Mouse (Mus musculus): ENCODE measurements around the gene Ranbp9.

Gene Ranbp9

GRCm38 (mm10) chr13:43480957-43481858 is at the start of gene Ranbp9:
Ranbp9 (minus strand) TSS chr13:43481282.
- peak; percentile 88 for DNase-seq (ENCODE audit: low read depth, low spot score)

DNA sequence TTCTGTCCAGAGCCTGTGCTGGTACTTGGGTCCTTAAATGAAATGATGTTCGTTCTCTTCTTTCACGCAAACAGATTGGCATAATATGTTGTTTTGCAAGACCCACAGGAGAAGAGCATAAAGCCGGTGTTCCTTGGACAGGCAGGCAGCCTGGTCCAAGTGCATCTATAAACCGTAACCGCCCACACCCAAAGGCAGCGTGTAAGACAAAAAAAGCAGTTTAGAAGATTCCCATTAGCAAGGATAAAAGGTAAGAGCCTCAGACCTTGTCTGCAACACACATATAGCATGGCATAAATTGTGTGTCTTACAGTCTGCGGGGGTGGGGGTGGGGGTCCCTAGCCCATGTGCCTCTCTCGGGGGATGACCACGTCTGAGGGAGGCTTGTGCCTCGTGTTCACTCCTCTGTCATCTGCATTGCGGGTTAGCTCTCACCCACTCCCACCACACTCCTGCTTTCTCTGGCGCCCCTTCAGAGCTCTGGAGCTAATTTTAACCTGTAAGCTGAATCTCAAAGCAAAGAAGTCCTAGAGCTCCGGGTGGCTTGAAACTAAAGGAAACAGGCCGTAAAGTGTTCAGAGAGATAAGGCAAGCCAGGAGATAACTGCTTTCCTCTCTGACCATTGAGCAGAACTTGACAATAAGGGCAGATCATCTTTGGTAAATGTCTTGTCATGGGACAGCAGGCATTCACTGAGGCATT is 49.2 kb upstream of the Ranbp9 start:
- DNase-seq (ENCODE audit: low read depth, low spot score), result peak; percentile 84

- DNase-seq (ENCODE audit: low read depth, low spot score), result no peak
Measured at GRCm38 (mm10) chr13:43526289-43526688, 45.2 kb upstream of the Ranbp9 start.

GRCm38 (mm10) chr13:43525363-43526134 is 44.5 kb upstream of the Ranbp9 start:
- peak; percentile 92 for DNase-seq (ENCODE audit: low read depth, low spot score)

GRCm38 (mm10) chr13:43524491-43525362 is 43.6 kb upstream of the Ranbp9 start:
- DNase-seq (ENCODE audit: low read depth, low spot score), result peak; percentile 77

GRCm38 (mm10) chr13:43523906-43524480 is 42.9 kb upstream of the Ranbp9 start:
- no peak for DNase-seq (ENCODE audit: low read depth, low spot score)

DNA sequence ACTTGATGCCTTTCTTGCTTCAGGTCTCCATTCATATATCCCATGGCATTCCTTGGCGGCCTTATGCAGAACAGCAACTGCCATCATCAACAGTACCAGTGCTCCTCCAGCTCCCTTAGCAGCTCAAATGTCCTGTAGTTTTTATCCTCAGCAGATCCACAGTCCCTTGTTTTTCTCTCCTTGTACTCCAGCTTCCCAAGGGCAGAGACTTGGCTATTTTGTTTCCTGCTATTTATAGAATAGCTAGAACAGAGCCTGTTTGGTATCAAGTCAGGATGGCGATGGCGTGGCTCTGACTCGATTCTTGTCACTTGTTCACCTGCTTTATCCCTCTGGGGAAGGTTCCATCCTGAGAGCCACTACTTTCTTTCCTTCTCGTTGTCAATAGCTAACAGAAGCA is 40.9 kb upstream of the Ranbp9 start:
- DNase-seq (ENCODE audit: low read depth, low spot score), result no peak

DNA sequence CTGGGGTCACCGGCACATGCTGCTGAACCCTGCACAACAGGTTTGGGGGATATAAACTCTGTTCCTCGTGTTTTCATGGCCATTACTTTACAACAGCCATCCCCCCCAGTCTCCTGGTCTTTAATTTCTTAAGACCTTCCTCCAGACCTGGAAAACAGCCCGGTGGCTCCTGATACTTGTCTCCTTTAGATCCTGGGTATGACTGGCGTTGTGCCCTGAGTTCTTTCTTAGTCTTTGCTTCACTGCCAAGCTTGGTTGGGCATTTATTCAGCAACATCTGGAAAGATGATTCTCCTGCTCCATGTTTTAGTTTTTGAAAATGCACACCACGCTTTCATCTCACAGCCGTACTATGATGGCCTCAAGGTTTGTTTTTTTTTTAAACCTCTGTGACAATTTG is 38.2 kb upstream of the Ranbp9 start:
- DNase-seq (ENCODE audit: low read depth, low spot score), result peak; percentile 40

GRCm38 (mm10) chr13:43517371-43517770 is 36.3 kb upstream of the Ranbp9 start:
- DNase-seq (ENCODE audit: low read depth, low spot score), result peak; percentile 72

GRCm38 (mm10) chr13:43516931-43517330 is 35.8 kb upstream of the Ranbp9 start:
- DNase-seq (ENCODE audit: low read depth, low spot score), result peak; percentile 41

- peak; percentile 82 for DNase-seq (ENCODE audit: low read depth, low spot score)
Measured at GRCm38 (mm10) chr13:43516119-43516518, 35.0 kb upstream of the Ranbp9 start.

DNA sequence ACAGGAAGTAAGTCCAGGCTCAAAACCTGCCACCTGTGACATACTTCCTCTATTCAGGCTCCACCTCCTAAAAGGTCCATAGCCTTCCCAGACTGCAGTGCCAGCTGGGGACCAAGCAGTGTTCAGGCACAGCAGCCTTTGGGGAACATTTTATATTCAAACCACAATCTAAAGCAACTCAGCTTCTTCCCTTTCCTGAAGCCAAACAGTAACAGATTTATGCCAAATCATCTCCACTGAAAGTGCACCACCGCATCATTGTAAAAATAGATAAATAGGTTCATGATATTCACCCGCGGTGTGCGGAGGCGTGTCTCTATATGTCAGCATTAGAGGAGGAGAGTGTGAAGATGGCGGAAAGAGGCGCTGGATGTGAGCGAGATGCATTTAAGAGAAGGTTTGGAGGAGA is 33.9 kb upstream of the Ranbp9 start:
- peak; percentile 74 for DNase-seq (ENCODE audit: low read depth, low spot score)

- DNase-seq (ENCODE audit: low read depth, low spot score), result no peak
Measured at GRCm38 (mm10) chr13:43512736-43513135, 31.7 kb upstream of the Ranbp9 start.

GRCm38 (mm10) chr13:43505798-43506197 is 24.7 kb upstream of the Ranbp9 start:
- DNase-seq (ENCODE audit: low read depth, low spot score), result no peak

DNA sequence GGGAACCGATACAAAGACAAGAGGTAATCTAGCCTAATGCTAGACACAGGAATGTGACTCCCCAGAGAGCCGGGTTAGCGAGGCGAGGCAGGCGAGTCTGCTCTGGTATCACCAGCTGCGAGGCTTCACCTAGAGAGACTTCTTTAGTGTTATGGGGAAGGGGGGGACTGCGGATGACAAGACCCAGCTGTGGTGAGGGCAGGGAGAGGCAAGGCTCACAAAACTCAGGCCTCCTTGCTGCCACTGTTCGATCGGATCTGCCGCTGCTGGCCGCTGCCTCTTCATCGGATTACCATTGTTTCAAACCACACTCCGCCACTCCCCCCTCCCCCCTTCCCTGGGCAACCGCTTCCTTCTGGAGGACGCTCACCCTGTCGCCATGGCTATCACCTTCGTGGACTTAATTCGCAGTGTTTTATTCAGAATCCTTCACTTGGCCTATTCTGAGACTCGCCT is 22.3 kb upstream of the Ranbp9 start:
- peak; percentile 29 for DNase-seq (ENCODE audit: low read depth, low spot score)

GRCm38 (mm10) chr13:43501601-43502000 is 20.5 kb upstream of the Ranbp9 start:
- no peak for DNase-seq (ENCODE audit: low read depth, low spot score)

DNA sequence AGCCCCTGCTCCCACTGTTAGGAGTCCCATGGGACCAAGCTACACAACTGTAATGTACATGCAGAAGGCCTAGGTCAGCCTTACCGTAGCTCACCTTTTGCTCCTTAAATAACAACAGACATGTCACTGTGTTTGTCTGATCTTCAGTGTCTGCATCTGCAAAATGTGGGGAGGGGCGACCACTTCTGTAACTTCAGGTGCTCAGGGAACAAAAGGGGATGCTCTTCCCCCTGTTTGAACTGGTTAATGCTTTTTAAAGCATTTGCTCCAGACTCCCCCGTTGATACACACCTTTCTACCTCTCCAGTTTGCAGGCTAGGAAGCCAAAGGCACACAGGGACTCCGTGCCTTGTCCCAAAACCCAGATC is 19.4 kb upstream of the Ranbp9 start:
- DNase-seq (ENCODE audit: low read depth, low spot score), result no peak

DNA sequence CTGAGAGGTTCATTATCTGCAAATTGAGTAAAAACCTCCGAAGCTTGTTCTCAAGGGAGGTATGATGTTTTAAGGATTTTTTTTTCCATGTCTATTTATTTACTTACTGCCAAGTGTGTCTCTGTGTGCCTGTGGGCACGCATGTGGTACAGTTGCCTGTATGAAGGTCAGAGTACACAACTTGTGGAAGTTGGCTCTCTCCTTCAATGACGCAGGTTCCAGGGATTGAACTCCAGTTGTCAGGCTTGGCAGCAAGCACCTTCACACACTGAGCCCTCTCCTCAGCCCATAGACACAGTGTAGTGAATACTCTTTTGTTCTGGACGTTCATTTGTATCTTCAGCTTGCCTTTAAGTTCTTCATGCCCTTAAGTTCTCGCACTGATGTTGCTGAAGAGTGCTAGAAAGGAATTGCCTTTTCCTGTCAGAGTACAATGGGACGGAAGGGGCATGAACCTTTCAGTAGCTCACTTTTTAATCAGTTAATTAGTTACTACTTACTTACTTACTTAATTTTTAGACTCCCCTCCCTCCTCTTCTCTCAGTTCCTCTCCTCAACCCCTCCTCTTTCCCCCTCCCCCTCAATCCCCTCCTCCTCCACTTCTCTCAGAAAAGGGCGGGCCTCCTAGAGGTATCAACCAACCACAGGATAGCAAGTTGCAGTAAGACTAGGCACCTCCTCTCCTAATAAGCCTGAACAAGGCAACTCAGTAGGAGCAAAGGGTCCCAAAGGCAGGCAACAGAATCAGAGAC is 18.8 kb upstream of the Ranbp9 start:
- DNase-seq (ENCODE audit: low read depth, low spot score), result no peak

DNA sequence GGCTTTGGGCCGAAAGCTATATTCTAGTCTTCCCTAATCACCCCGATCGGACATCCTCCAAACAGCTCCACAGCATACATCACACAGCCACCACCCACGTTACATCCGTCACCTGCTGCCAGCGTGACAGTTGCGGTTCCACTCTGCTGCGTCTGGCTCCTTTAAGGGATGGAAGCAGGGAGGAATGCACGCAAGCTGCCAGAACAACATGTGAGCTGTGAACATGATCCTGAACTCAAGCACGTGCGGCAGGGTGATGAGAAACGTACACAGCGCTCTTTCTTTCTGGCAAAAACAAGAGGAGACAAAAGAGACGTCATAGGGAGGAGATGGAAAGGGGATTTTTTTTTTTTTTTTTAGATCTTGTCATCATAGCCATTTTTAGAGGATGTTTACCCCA is 17.8 kb upstream of the Ranbp9 start:
- DNase-seq (ENCODE audit: low read depth, low spot score), result peak; percentile 85

DNA sequence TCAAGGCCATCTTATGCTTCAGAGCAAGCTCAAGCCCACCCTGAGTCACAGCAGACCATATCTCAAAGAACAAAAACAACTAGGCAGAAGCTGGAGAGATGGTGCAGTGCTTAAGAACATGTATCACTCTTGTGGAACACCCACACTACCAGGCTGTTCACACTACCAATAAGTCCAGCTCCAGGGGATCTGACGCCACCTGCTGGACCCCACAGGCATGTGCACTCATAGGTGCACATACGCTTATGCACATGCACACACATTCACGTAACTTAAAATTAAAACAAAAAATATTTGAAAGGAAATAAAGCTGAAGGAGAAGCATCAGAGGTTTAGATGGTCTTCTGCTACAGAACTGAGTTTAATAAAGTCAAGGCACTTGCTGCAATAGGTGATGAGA is 16.7 kb upstream of the Ranbp9 start:
- no peak for DNase-seq (ENCODE audit: low read depth, low spot score)
